Mouse (Mus musculus) CD4-positive helper T cell, adult 2 months (primary cell): Measurements from ENCODE around the gene Ptges3l.
A peak's percentile ranks its signal among the peaks of the same experiment; 100 is the strongest.
"Not testable (repeated sequence)": the region's sequence is repeated elsewhere in the genome, so short reads cannot be mapped to it uniquely, and the experiment has no call there.

Experiments used
- DNase-seq: peaks from one replicate; pipeline ENCODE4 v3.0.0-alpha.2; 2012; ENCODE audit warnings: low read depth, missing footprints, low spot score

Ptges3l gene

GRCm38 (mm10) chr11:101457631-101458030 is 32.5 kb upstream of the Ptges3l start:
- DNase-seq: no peak

GRCm38 (mm10) chr11:101455627-101456026 is 30.5 kb upstream of the Ptges3l start:
- DNase-seq: no peak

GRCm38 (mm10) chr11:101454702-101455101 is 29.6 kb upstream of the Ptges3l start:
- DNase-seq: no peak

GRCm38 (mm10) chr11:101452093-101452774 is 27.1 kb upstream of the Ptges3l start:
- no peak for DNase-seq

- no peak for DNase-seq
These were observed 26.4 kb upstream of the Ptges3l start for GRCm38 (mm10) chr11:101451536-101451935.

GRCm38 (mm10) chr11:101450394-101450793 is 25.3 kb upstream of the Ptges3l start:
- peak; percentile 49 for DNase-seq

- not testable (repeated sequence) for DNase-seq
These were observed 24.5 kb upstream of the Ptges3l start for GRCm38 (mm10) chr11:101449596-101449995.

- no peak for DNase-seq
These were observed 23.8 kb upstream of the Ptges3l start for GRCm38 (mm10) chr11:101448899-101449298.

GRCm38 (mm10) chr11:101448274-101448746 is 23.2 kb upstream of the Ptges3l start, which contains the start of gene Ifi35:
TSS of gene Ifi35 (plus strand) at chr11:101448407.
- peak; percentile 91 for DNase-seq

GRCm38 (mm10) chr11:101447786-101448185 is 22.7 kb upstream of the Ptges3l start:
- DNase-seq: no peak

- DNase-seq: not testable (repeated sequence)
These were observed 21.7 kb upstream of the Ptges3l start for GRCm38 (mm10) chr11:101446860-101447259.

- DNase-seq: no peak
These were observed 21.2 kb upstream of the Ptges3l start for GRCm38 (mm10) chr11:101446319-101446718.

GRCm38 (mm10) chr11:101442760-101443159 is 17.6 kb upstream of the Ptges3l start:
- peak; percentile 56 for DNase-seq

- peak; percentile 100 for DNase-seq
These were observed 17.1 kb upstream of the Ptges3l start, which contains the start of gene Rpl27 for GRCm38 (mm10) chr11:101442127-101442693. TSS of gene Rpl27 (plus strand) at chr11:101442298.

- DNase-seq: not testable (repeated sequence)
These were observed 16.5 kb upstream of the Ptges3l start for GRCm38 (mm10) chr11:101441450-101442126.

GRCm38 (mm10) chr11:101438006-101438405 is 12.9 kb upstream of the Ptges3l start:
- DNase-seq: not testable (repeated sequence)

GRCm38 (mm10) chr11:101436916-101437315 is 11.8 kb upstream of the Ptges3l start:
- DNase-seq: no peak

- DNase-seq: no peak
These were observed 10.7 kb upstream of the Ptges3l start for GRCm38 (mm10) chr11:101435831-101436230.

- no peak for DNase-seq
These were observed 8.3 kb upstream of the Ptges3l start for GRCm38 (mm10) chr11:101433396-101433795.

- DNase-seq: no peak
These were observed 6.2 kb upstream of the Ptges3l start for GRCm38 (mm10) chr11:101431327-101431726.

GRCm38 (mm10) chr11:101426165-101426564 is 1.0 kb upstream of the Ptges3l start:
- no peak for DNase-seq

- no peak for DNase-seq
These were observed 855 bp downstream of the Ptges3l start, which contains the start of gene Gm27029 for GRCm38 (mm10) chr11:101424105-101424851. TSS of gene Gm27029 (minus strand) at chr11:101424796.
